Mouse (Mus musculus): ENCODE data around the gene Smco4. TPM values are rescaled to one million over a fixed set of nuclear protein-coding genes. Genes with fewer than 3 reads are reported as not detected.

The Smco4 gene
- total and polyA plus RNA-seq, 3 experiments, result 0.44 TPM; not detected in 2

DNA sequence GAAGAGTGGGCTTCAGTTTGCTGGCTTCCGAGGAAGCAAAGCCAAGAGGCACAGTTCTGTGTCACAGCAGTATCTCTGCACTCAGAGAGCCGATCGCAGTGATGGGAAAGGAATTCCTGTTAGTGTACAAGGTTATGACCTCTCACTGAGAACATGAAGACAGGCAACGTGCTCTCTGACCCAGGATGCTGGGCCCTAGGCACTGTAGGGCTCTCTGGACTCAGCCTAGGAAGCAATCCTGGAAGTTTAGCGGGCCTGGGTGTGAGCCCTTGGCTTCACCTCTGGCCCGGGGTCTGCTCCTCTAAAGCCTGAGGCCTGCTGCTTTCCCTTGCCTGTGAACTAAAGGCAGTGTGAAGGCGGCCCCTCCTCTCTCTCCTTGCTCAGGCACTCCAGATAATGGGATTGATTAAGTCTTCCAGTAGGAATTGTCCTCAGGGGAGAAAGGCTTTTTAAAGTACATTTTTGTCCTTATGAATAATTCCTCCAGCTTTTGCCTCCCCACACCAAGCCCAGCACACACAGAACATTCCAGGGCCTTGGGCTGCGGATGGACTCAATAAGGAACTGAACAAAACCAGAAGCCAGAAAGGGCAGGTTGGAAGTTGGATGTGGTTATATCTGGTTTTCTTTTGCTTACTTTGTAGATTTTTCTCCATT lies 2.8 kb downstream of the Smco4 start:
- Histone ChIP-seq H3K27me3 (ENCODE audit: insufficient read depth, low read length) (peaks cover 2% of the 10 kb centered on the region; the same call in 1 of the 2 replicates), H3K4me1 (ENCODE audit: insufficient read depth, low read depth, low read length) (no peaks in the 10 kb centered on the region), H3K36me3 (replicated peaks) (no peaks in the 10 kb centered on the region), H3K4me3 (ENCODE audit: low read depth, low read length) (no peak overlapping the region), H3K9me3 (replicated peaks) (peaks cover 10% of the 10 kb centered on the region)
- ATAC-seq (ENCODE audit: extremely low read depth, insufficient number of reproducible peaks, low FRiP score, poor library complexity, severe bottlenecking), result no peak
- no peak for DNase-seq (ENCODE audit: low spot score)
- no peak for TF ChIP-seq CTCF (IDR thresholded peaks at IDR 0.05; ENCODE audit: low read depth, low read length)

DNA sequence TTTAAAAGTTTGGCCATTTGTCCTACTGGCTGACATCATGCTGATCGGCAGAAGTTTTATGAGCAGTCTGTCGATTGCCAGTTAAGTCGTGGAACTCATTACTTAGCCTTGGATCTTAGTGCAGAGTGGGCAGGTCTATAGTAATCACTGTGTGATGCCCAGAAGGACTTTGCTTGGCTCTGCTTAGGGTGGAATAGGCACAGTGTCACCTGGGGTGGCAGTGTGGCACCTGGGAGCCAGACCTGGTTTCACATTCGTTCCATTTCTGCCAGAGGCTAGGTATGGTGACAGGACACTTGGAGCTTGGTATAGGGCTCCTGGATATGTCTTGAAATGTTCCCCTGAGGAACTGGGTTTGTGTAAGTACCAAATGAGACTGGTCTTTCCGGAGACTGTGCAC lies 6.8 kb downstream of the Smco4 start:
- Histone ChIP-seq H3K4me1 (ENCODE audit: insufficient read depth, low read depth, low read length) (no peaks in the 10 kb centered on the region), H3K9me3 (replicated peaks) (no peaks in the 10 kb centered on the region), H3K4me3 (ENCODE audit: low read depth, low read length) (no peak overlapping the region), H3K27me3 (ENCODE audit: insufficient read depth, low read length) (peaks cover 2% of the 10 kb centered on the region; the same call in 1 of the 2 replicates), H3K36me3 (replicated peaks) (no peaks in the 10 kb centered on the region)
- DNase-seq (ENCODE audit: low spot score) (no peak), ATAC-seq (ENCODE audit: extremely low read depth, insufficient number of reproducible peaks, low FRiP score, poor library complexity, severe bottlenecking) (no peak)
- TF ChIP-seq GATA2 (IDR thresholded peaks at IDR 0.05; ENCODE audit: borderline replicate concordance, low read depth, low read length), result no peak
- no peak for TF ChIP-seq POLR2AphosphoS5 (IDR thresholded peaks at IDR 0.05; ENCODE audit: insufficient replicate concordance, low read depth, low read length)

DNA sequence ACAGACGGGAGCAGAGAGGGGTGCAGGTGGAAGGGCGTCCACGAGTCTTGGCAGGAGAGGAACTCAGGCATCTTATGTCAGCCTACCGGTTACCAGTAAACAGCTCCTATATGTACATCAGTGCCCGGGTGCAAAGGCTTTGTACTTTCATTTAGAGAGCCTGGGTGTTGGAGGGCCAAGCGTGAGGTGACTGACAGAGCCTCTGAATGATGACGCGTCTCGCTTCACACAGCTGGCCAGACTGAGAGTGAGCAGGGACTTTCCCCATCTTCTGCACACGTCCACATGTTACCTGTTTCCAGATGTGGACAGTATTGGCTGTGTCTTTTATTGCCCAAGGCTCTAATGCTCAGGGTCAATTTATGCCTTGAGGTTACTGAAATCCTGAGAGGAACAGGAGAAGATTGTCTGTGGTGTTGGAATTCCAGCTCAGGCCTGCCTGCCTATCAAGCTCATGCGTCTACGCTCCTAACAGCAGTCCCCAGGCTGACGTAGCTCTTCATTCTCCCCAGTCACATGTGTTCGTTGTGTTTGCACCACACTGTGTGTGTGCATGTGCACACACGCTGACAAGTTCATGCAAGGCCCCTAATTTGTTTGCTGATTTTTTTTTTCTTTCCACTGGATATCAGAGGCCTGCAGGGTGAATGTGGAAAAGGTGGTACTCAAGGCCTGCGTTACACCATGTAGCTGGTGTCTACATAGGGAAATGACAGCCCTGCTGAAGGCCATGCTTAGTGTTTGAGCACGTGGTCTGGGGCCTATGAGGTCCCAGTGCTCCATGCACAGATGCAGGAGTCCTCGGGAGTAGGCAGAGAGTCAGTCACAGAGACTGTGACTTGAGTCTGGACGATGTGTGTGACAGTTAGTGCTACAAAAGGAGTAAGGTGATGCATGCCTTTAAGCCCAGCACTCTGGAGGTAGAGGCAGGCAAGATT lies 8.4 kb downstream of the Smco4 start:
- TF ChIP-seq GATA2 (IDR thresholded peaks at IDR 0.05; ENCODE audit: borderline replicate concordance, low read depth, low read length) (no peak), TAL1 (conservative IDR thresholded peaks at IDR 0.05; ENCODE audit: low read depth, low read length) (no peak), CTCF (IDR thresholded peaks at IDR 0.05; ENCODE audit: low read depth, low read length) (no peak), GATA1 (IDR thresholded peaks at IDR 0.05; ENCODE audit: borderline replicate concordance, low read length) (no peak), POLR2AphosphoS5 (IDR thresholded peaks at IDR 0.05; ENCODE audit: insufficient replicate concordance, low read depth, low read length) (no peak)
- H3K4me3 ChIP-seq (ENCODE audit: low read depth, low read length), result no peak overlapping the region
- peaks cover 2% of the 10 kb centered on the region; the same call in 1 of the 2 replicates for H3K27me3 ChIP-seq (ENCODE audit: insufficient read depth, low read length)
- H3K4me1 ChIP-seq (ENCODE audit: insufficient read depth, low read depth, low read length), result no peaks in the 10 kb centered on the region
- H3K9me3 ChIP-seq (replicated peaks), result no peaks in the 10 kb centered on the region
- ATAC-seq (ENCODE audit: extremely low read depth, insufficient number of reproducible peaks, low FRiP score, poor library complexity, severe bottlenecking) (no peak), DNase-seq (ENCODE audit: low spot score) (no peak)
- H3K36me3 ChIP-seq (replicated peaks), result no peaks in the 10 kb centered on the region

DNA sequence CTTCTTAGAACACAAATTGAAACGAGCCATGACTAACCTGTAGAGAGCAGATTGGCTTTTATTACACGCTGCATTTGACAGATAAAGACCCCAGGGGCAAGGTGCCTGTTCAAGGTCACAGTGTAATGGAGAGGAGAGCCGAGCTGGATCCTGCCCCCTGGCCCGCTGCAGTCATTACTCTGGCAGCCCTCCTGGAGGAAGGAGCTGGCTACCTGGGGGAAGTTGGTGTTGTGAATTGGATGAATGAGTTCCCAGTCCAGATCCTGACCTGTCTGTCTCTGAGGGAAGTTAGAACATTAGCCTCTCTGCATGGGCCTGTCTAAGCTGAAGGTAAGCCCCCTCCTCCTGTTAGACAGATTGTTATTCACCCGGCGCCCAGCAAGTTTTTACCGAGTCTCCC lies 9.2 kb downstream of the Smco4 start:
- no peak overlapping the region for H3K4me3 ChIP-seq (ENCODE audit: low read depth, low read length)
- no peak for ATAC-seq (ENCODE audit: extremely low read depth, insufficient number of reproducible peaks, low FRiP score, poor library complexity, severe bottlenecking)
- TF ChIP-seq TAL1 (conservative IDR thresholded peaks at IDR 0.05; ENCODE audit: low read depth, low read length), result no peak
- TF ChIP-seq POLR2AphosphoS5 (IDR thresholded peaks at IDR 0.05; ENCODE audit: insufficient replicate concordance, low read depth, low read length), result no peak
- no peak for TF ChIP-seq GATA1 (IDR thresholded peaks at IDR 0.05; ENCODE audit: borderline replicate concordance, low read length)
- TF ChIP-seq CTCF (IDR thresholded peaks at IDR 0.05; ENCODE audit: low read depth, low read length), result no peak
- no peak for TF ChIP-seq GATA2 (IDR thresholded peaks at IDR 0.05; ENCODE audit: borderline replicate concordance, low read depth, low read length)
- H3K27me3 ChIP-seq (ENCODE audit: insufficient read depth, low read length), result no peaks in the 10 kb centered on the region
- no peaks in the 10 kb centered on the region for H3K4me1 ChIP-seq (ENCODE audit: insufficient read depth, low read depth, low read length)
- no peaks in the 10 kb centered on the region for H3K9me3 ChIP-seq (replicated peaks)
- H3K36me3 ChIP-seq (replicated peaks), result no peaks in the 10 kb centered on the region
- DNase-seq (ENCODE audit: low spot score), result no peak

GRCm38 (mm10) chr9:15503307-15503706 lies 10.1 kb downstream of the Smco4 start:
- no peaks in the 10 kb centered on the region for H3K36me3 ChIP-seq (replicated peaks)
- ATAC-seq (ENCODE audit: extremely low read depth, insufficient number of reproducible peaks, low FRiP score, poor library complexity, severe bottlenecking), result no peak
- H3K9me3 ChIP-seq (replicated peaks), result no peaks in the 10 kb centered on the region
- H3K4me1 ChIP-seq (ENCODE audit: insufficient read depth, low read depth, low read length), result no peaks in the 10 kb centered on the region
- no peaks in the 10 kb centered on the region for H3K27me3 ChIP-seq (ENCODE audit: insufficient read depth, low read length)
- H3K4me3 ChIP-seq (ENCODE audit: low read depth, low read length), result no peak overlapping the region
- DNase-seq (ENCODE audit: low spot score), result no peak
- TF ChIP-seq TAL1 (conservative IDR thresholded peaks at IDR 0.05; ENCODE audit: low read depth, low read length), result no peak
- no peak for TF ChIP-seq POLR2AphosphoS5 (IDR thresholded peaks at IDR 0.05; ENCODE audit: insufficient replicate concordance, low read depth, low read length)
- no peak for TF ChIP-seq GATA2 (IDR thresholded peaks at IDR 0.05; ENCODE audit: borderline replicate concordance, low read depth, low read length)
- no peak for TF ChIP-seq CTCF (IDR thresholded peaks at IDR 0.05; ENCODE audit: low read depth, low read length)
- no peak for TF ChIP-seq GATA1 (IDR thresholded peaks at IDR 0.05; ENCODE audit: borderline replicate concordance, low read length)

GRCm38 (mm10) chr9:15503827-15504226 lies 10.6 kb downstream of the Smco4 start:
- H3K36me3 ChIP-seq (replicated peaks), result no peaks in the 10 kb centered on the region
- no peak for ATAC-seq (ENCODE audit: extremely low read depth, insufficient number of reproducible peaks, low FRiP score, poor library complexity, severe bottlenecking)
- no peak for DNase-seq (ENCODE audit: low spot score)

More at GRCm38 (mm10) chr9:15503827-15504226, 10.6 kb downstream of the Smco4 start:
- H3K9me3 ChIP-seq (replicated peaks), result no peaks in the 10 kb centered on the region
- H3K4me1 ChIP-seq (ENCODE audit: insufficient read depth, low read depth, low read length), result no peaks in the 10 kb centered on the region
- no peak overlapping the region for H3K4me3 ChIP-seq (ENCODE audit: low read depth, low read length)
- TF ChIP-seq GATA1 (IDR thresholded peaks at IDR 0.05; ENCODE audit: borderline replicate concordance, low read length), result no peak
- no peak for TF ChIP-seq TAL1 (conservative IDR thresholded peaks at IDR 0.05; ENCODE audit: low read depth, low read length)
- no peak for TF ChIP-seq GATA2 (IDR thresholded peaks at IDR 0.05; ENCODE audit: borderline replicate concordance, low read depth, low read length)
- no peak for TF ChIP-seq POLR2AphosphoS5 (IDR thresholded peaks at IDR 0.05; ENCODE audit: insufficient replicate concordance, low read depth, low read length)
- no peak for TF ChIP-seq CTCF (IDR thresholded peaks at IDR 0.05; ENCODE audit: low read depth, low read length)
- no peaks in the 10 kb centered on the region for H3K27me3 ChIP-seq (ENCODE audit: insufficient read depth, low read length)
